Mouse (Mus musculus) forebrain, embryonic 14.5 days (tissue): ENCODE data around the gene Mdh1b. TPM values are rescaled to one million over a fixed set of nuclear protein-coding genes. Genes with fewer than 3 reads are reported as not detected.

Experiments used
- ATAC-seq: fragments of 200-750 bp; cut with Nextera tagmentation; 2 replicates; pipeline ENCODE4 v1.8.0; 2017; ENCODE audit warnings: mild to moderate bottlenecking, moderate library complexity
- DNase-seq: peaks from one replicate; pipeline ENCODE4 v3.0.0-alpha.2; 2015; ENCODE audit warnings: low spot score
- H3K27ac ChIP-seq: fragments of 300-500 bp; sonication (generic); 2 replicates; pipeline ENCODE4 v1.5.1; 2014; ENCODE audit warnings: low read depth, mild to moderate bottlenecking, control low read depth, low read length, moderate library complexity
- H3K27me3 ChIP-seq: fragments of 300-500 bp; sonication (generic); replicated peaks from 2 replicates; pipeline ENCODE4 v1.6.1; 2014; ENCODE audit warnings: low read length, control low read depth, mixed read lengths; ENCODE audit not compliant: control insufficient read depth, insufficient read depth
- H3K36me3 ChIP-seq: fragments of 300-500 bp; sonication (generic); 2 replicates; pipeline ENCODE4 v1.6.1; 2014; ENCODE audit warnings: low read length, control low read depth; ENCODE audit not compliant: control insufficient read depth, insufficient read depth
- H3K4me1 ChIP-seq: fragments of 300-500 bp; sonication (generic); 2 replicates; pipeline ENCODE4 v1.6.1; 2014; ENCODE audit warnings: antibody characterized with exemption, low read length, control low read depth; ENCODE audit not compliant: control insufficient read depth, insufficient read depth
- H3K4me2 ChIP-seq: fragments of 300-500 bp; sonication (generic); 2 replicates; pipeline ENCODE4 v1.6.1; 2014; ENCODE audit warnings: mild to moderate bottlenecking, control low read depth, low read length
- H3K4me3 ChIP-seq: fragments of 300-500 bp; sonication (generic); 2 replicates; pipeline ENCODE4 v1.5.1; 2014; ENCODE audit warnings: low read depth, low read length, control low read depth
- H3K9ac ChIP-seq: fragments of 300-500 bp; sonication (generic); 2 replicates; pipeline ENCODE4 v1.6.1; 2014; ENCODE audit warnings: mild to moderate bottlenecking, low read length, control low read depth, moderate library complexity
- H3K9me3 ChIP-seq: fragments of 300-500 bp; sonication (generic); replicated peaks from 2 replicates; pipeline ENCODE4 v1.6.1; 2016; ENCODE audit warnings: low read length, control low read depth, mixed read lengths; ENCODE audit not compliant: control insufficient read depth
- WGBS: fragments of 180-500 bp; shearing (Covaris S2); extraction: QIAGEN DNeasy Blood & Tissue Kit; methylation state at CpG from one replicate; pipeline ENCODE4 v1.1.7; 2014; 5-methylcytosine and 5-hydroxymethylcytosine counted together
- polyA plus RNA-seq: library from polyadenylated mRNA; unstranded; fragments of >200 nt; fragmentation: Nextera tagmentation; extraction: Ambion mirVana; gene quantifications from 2 replicates; pipeline ENCODE4 v1.2.1, GENCODE M21; 2014

The Mdh1b gene
- polyA plus RNA-seq, result 0.29 and 0.53 TPM in 2 replicates

GRCm38 (mm10) chr1:63730240-63730771 lies at the start of gene Mdh1b, which contains the start of gene Fastkd2:
Mdh1b (minus strand) TSS chr1:63730318.
Fastkd2 (plus strand) TSS chr1:63730614.
- DNase-seq (peak; percentile 98), ATAC-seq (peak; percentile 98)
- peaks cover 4% of the 10 kb centered on the region; the same call in 1 of the 2 replicates for H3K4me1 ChIP-seq
- no peaks in the 10 kb centered on the region for H3K27me3 ChIP-seq
- peak within 1 kb of the TSS; percentile 61 for H3K4me3 ChIP-seq
- no peak within 1 kb of the TSS for H3K27ac ChIP-seq
- H3K36me3 ChIP-seq, result no peaks in the 10 kb centered on the region
- peak within 1 kb of the TSS; percentile 61 for H3K4me2 ChIP-seq
- WGBS, result under 1% methylated on average over 31 of the region's 31 CpGs
- no peaks in the 10 kb centered on the region for H3K9me3 ChIP-seq
- peak within 1 kb of the TSS; percentile 70 for H3K9ac ChIP-seq

- H3K27ac ChIP-seq, result no peak overlapping the region
- no peak overlapping the region for H3K4me3 ChIP-seq
- no peaks in the 10 kb centered on the region for H3K4me1 ChIP-seq
- H3K4me2 ChIP-seq, result no peak overlapping the region
- DNase-seq, result no peak
- no peaks in the 10 kb centered on the region for H3K36me3 ChIP-seq
- H3K27me3 ChIP-seq, result no peaks in the 10 kb centered on the region
- H3K9ac ChIP-seq, result no peak overlapping the region
- H3K9me3 ChIP-seq, result no peaks in the 10 kb centered on the region
- 82% methylated on average over 4 of the region's 4 CpGs for WGBS
- ATAC-seq, result no peak
These were observed 46.9 kb upstream of the Mdh1b start for GRCm38 (mm10) chr1:63776902-63777630.

GRCm38 (mm10) chr1:63776396-63776795 lies 46.3 kb upstream of the Mdh1b start:
- H3K27me3 ChIP-seq, result no peaks in the 10 kb centered on the region
- H3K36me3 ChIP-seq, result no peaks in the 10 kb centered on the region
- ATAC-seq (no peak), DNase-seq (no peak)
- no peak overlapping the region for H3K9ac ChIP-seq
- H3K9me3 ChIP-seq, result no peaks in the 10 kb centered on the region
- H3K4me3 ChIP-seq, result no peak overlapping the region
- no peak overlapping the region for H3K4me2 ChIP-seq
- H3K27ac ChIP-seq, result no peak overlapping the region
- H3K4me1 ChIP-seq, result no peaks in the 10 kb centered on the region
- WGBS, result 71% methylated on average over 1 of the region's 1 CpGs

DNA sequence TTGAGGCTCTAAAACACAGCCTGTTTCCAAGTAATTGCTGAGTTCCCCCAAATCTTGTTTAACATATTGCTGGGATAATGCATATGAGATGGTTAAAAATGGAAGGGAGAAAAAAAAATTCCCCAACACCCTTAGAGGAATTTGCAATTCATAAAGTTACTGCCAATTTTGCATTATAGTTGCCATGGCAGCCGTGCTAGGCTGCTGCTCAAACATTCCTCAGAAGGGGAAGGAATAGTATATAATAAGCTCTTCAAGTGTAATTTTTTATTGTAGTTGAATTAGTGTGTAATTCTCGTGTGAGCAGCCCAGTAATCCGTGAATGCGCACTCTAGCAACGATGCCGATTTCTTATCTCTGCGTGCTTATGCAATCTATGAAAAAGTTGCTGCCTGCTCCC lies 40.2 kb upstream of the Mdh1b start:
- H3K9me3 ChIP-seq, result no peaks in the 10 kb centered on the region
- no peak overlapping the region for H3K9ac ChIP-seq
- H3K4me1 ChIP-seq, result peaks cover 13% of the 10 kb centered on the region
- no peaks in the 10 kb centered on the region for H3K27me3 ChIP-seq
- ATAC-seq (peak; percentile 87), DNase-seq (peak; percentile 89)
- 56% methylated on average over 7 of the region's 7 CpGs for WGBS
- H3K27ac ChIP-seq, result no peak overlapping the region; the same call in 1 of the 2 replicates
- H3K36me3 ChIP-seq, result no peaks in the 10 kb centered on the region
- H3K4me2 ChIP-seq, result no peak overlapping the region
- no peak overlapping the region for H3K4me3 ChIP-seq

DNA sequence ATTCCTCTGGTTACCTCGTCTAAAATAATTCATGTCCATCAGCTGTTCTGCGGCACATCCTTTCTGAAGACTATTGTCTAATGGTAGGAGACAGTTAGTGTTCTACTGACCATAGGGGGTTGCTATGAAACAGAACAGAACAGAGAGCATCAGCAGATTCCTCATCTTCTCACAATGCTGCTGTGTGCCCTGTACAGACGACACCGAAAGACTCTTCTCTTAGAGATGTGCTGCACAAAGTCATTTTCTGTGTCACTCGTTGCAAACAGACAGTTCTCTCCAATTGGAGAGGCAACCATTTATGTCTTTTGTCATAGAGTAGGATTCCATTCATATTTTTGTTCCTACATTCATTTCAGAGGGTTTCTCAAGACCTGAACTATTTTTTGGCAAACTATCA lies 39.0 kb upstream of the Mdh1b start, which contains the start of gene 4933402D24Rik:
TSS of gene 4933402D24Rik (minus strand) at position 101 of the 400 bp plus-strand sequence.
- Histone ChIP-seq H3K27ac (no peak within 1 kb of the TSS), H3K36me3 (no peaks in the 10 kb centered on the region), H3K4me3 (no peak within 1 kb of the TSS), H3K9me3 (no peaks in the 10 kb centered on the region), H3K4me1 (peaks cover 20% of the 10 kb centered on the region), H3K4me2 (no peak within 1 kb of the TSS), H3K9ac (no peak within 1 kb of the TSS), H3K27me3 (no peaks in the 10 kb centered on the region)
- no peak for ATAC-seq
- no peak for DNase-seq
- WGBS, result 90% methylated on average over 5 of the region's 5 CpGs

DNA sequence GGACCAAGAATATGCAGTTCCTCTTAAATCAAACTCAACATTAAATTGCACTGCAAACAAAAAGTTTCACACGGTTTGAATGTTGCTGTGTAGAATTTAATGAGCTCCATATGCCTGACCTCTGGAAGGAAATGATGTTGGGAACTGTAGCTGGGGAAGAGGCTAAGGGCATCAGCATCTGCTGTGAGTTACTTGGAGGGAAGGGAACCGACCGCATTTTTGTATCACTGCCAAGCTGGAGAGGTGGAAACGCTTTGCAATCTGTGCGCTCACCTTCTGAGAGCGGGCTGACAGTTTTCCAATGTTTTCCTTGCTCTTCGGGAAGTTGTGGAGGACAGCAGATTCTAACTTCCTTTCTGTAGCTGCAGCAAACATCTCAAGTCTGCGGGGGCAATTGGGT lies 38.0 kb upstream of the Mdh1b start:
- H3K27me3 ChIP-seq, result no peaks in the 10 kb centered on the region
- H3K27ac ChIP-seq, result no peak overlapping the region
- DNase-seq (peak; percentile 15), ATAC-seq (no peak)
- H3K9me3 ChIP-seq, result no peaks in the 10 kb centered on the region
- H3K4me2 ChIP-seq, result no peak overlapping the region
- H3K4me3 ChIP-seq, result no peak overlapping the region
- no peak overlapping the region for H3K9ac ChIP-seq
- H3K4me1 ChIP-seq, result peaks cover 30% of the 10 kb centered on the region
- no peaks in the 10 kb centered on the region for H3K36me3 ChIP-seq
- 76% methylated on average over 8 of the region's 8 CpGs for WGBS

DNA sequence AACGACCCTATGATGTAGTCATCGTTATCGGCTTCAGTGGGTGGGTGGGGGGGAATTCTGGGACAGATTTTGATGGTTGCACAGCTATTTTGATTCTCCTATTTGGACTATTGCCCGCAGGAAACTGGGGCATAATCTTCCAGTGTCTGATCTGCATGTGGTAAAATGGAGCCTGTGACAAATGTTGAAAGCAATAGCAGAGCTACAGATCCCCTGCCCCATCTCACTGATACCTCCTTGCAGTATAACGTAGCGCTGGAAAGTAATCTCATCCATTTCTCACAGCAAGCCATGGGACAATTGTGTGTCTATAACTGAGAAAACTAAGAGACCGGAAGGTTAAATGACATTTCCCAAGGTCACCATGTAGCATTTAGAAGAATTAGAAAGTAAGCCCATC lies 34.3 kb upstream of the Mdh1b start:
- WGBS, result 47% methylated on average over 7 of the region's 7 CpGs
- H3K4me2 ChIP-seq, result peak overlapping the region; percentile 1; the same call in 1 of the 2 replicates
- H3K36me3 ChIP-seq, result no peaks in the 10 kb centered on the region
- H3K4me1 ChIP-seq, result peaks cover 20% of the 10 kb centered on the region
- H3K9me3 ChIP-seq, result no peaks in the 10 kb centered on the region
- H3K27ac ChIP-seq, result peak overlapping the region; percentile 74
- peak; percentile 30; the same call in 1 of the 2 replicates for ATAC-seq
- no peak for DNase-seq
- H3K4me3 ChIP-seq, result no peak overlapping the region
- H3K9ac ChIP-seq, result peak overlapping the region; percentile 25; the same call in 1 of the 2 replicates
- H3K27me3 ChIP-seq, result no peaks in the 10 kb centered on the region

DNA sequence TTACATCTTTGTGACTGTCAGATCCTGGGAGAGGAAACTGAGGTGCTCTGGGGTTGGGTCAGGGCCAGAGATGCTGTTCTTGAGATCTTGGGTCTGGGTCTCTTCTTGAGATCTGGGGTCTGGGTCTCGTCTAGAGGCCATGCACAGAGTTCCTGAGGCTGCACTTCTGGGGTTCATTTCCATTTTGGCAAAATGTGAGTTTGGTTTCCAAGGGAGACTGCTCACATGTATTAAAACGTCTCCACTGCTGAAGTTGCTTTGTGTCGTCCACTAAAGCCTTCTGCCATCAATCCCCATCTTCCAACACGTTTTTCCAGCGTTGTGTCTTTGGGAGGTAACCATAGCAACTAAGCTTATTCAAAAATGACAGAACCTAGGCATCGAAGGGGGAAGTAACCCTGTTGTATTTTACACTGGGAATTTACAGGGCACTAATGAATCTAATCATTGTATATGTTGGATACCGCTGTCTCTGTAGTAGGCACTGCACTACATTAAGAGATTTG lies 33.8 kb upstream of the Mdh1b start:
- Histone ChIP-seq H3K4me1 (peaks cover 20% of the 10 kb centered on the region), H3K4me3 (no peak overlapping the region), H3K4me2 (peak overlapping the region; percentile 1; the same call in 1 of the 2 replicates), H3K9me3 (no peaks in the 10 kb centered on the region), H3K27ac (peak overlapping the region; percentile 74), H3K36me3 (no peaks in the 10 kb centered on the region), H3K9ac (peak overlapping the region; percentile 25; the same call in 1 of the 2 replicates), H3K27me3 (no peaks in the 10 kb centered on the region)
- peak; percentile 80 for DNase-seq
- 4% methylated on average over 7 of the region's 7 CpGs for WGBS
- ATAC-seq, result peak; percentile 68
